Mouse (Mus musculus): ENCODE measurements around the gene Kat14. TPM values are rescaled to one million over a fixed set of nuclear protein-coding genes. Genes with fewer than 3 reads are reported as not detected.

Kat14 gene
- polyA plus RNA-seq, 1 experiment = 19.2 TPM

- no peak for TF ChIP-seq SRF (IDR thresholded peaks at IDR 0.05; ENCODE audit: control insufficient read depth, insufficient read length, low read depth)
- TF ChIP-seq USF1 (IDR thresholded peaks at IDR 0.05; ENCODE audit: low read depth) = no peak
- TF ChIP-seq CEBPB (IDR thresholded peaks at IDR 0.05; ENCODE audit: insufficient read depth, poor library complexity, severe bottlenecking) = no peak
- no peak for TF ChIP-seq E2F4 (IDR thresholded peaks at IDR 0.05; ENCODE audit: insufficient read depth)
- no peak for TF ChIP-seq TCF3 (IDR thresholded peaks at IDR 0.05; ENCODE audit: insufficient read length, low read depth)
- no peak for TF ChIP-seq POLR2AphosphoS2 (IDR thresholded peaks at IDR 0.05; ENCODE audit: insufficient read length, low read depth)
- no peak for TF ChIP-seq MYOD1 (IDR thresholded peaks at IDR 0.05; ENCODE audit: control insufficient read depth in 1 of 3, insufficient read length in 2 of 3, low read depth in 2 of 3)
- no peak for TF ChIP-seq MYOG (IDR thresholded peaks at IDR 0.05; ENCODE audit: control insufficient read depth in 1 of 3, insufficient read depth in 1 of 3, insufficient read length in 2 of 3, low read depth in 2 of 3)
- TF ChIP-seq TCF12 (IDR thresholded peaks at IDR 0.05; ENCODE audit: insufficient read depth, poor library complexity, severe bottlenecking) = no peak
- TF ChIP-seq MAX (IDR thresholded peaks at IDR 0.05; ENCODE audit: low read depth) = no peak
- TF ChIP-seq POLR2A (IDR thresholded peaks at IDR 0.05; ENCODE audit: insufficient read length, low read depth) = no peak
- no peak for TF ChIP-seq REST (IDR thresholded peaks at IDR 0.05; ENCODE audit: insufficient read depth, insufficient read length)
- Histone ChIP-seq H3K36me3 (ENCODE audit: control insufficient read depth, insufficient read depth) (no peaks in the 10 kb centered on the region), H3K4me3 (no peak overlapping the region), H3K4me2 (ENCODE audit: low read depth) (peak overlapping the region; percentile 24), H3K79me2 (ENCODE audit: control insufficient read depth, insufficient read depth) (no peaks in the 10 kb centered on the region), H3K27me3 (ENCODE audit: control insufficient read depth, insufficient read depth, insufficient read length) (peaks cover 65% of the 10 kb centered on the region), H3ac (ENCODE audit: control insufficient read depth, insufficient read length) (no peak overlapping the region)
Measured at GRCm38 (mm10) chr2:144330352-144330959, 38.3 kb upstream of the Kat14 start.

- H3ac ChIP-seq (ENCODE audit: control insufficient read depth, insufficient read length) = no peak overlapping the region
- H3K4me3 ChIP-seq = no peak overlapping the region
- TF ChIP-seq TCF3 (IDR thresholded peaks at IDR 0.05; ENCODE audit: insufficient read length, low read depth) (no peak), POLR2AphosphoS2 (IDR thresholded peaks at IDR 0.05; ENCODE audit: insufficient read length, low read depth) (no peak), MYOD1 (IDR thresholded peaks at IDR 0.05; ENCODE audit: control insufficient read depth in 1 of 3, insufficient read length in 2 of 3, low read depth in 2 of 3) (no peak), E2F4 (IDR thresholded peaks at IDR 0.05; ENCODE audit: insufficient read depth) (no peak), POLR2A (IDR thresholded peaks at IDR 0.05; ENCODE audit: insufficient read length, low read depth) (no peak), CEBPB (IDR thresholded peaks at IDR 0.05; ENCODE audit: insufficient read depth, poor library complexity, severe bottlenecking) (no peak), MYOG (IDR thresholded peaks at IDR 0.05; ENCODE audit: control insufficient read depth in 1 of 3, insufficient read depth in 1 of 3, insufficient read length in 2 of 3, low read depth in 2 of 3) (no peak), USF1 (IDR thresholded peaks at IDR 0.05; ENCODE audit: low read depth) (no peak), TCF12 (IDR thresholded peaks at IDR 0.05; ENCODE audit: insufficient read depth, poor library complexity, severe bottlenecking) (no peak), REST (IDR thresholded peaks at IDR 0.05; ENCODE audit: insufficient read depth, insufficient read length) (no peak), MAX (IDR thresholded peaks at IDR 0.05; ENCODE audit: low read depth) (no peak), SRF (IDR thresholded peaks at IDR 0.05; ENCODE audit: control insufficient read depth, insufficient read length, low read depth) (no peak)
- no peaks in the 10 kb centered on the region for H3K79me2 ChIP-seq (ENCODE audit: control insufficient read depth, insufficient read depth)
- no peaks in the 10 kb centered on the region for H3K36me3 ChIP-seq (ENCODE audit: control insufficient read depth, insufficient read depth)
- H3K4me2 ChIP-seq (ENCODE audit: low read depth) = peak overlapping the region; percentile 24
- peaks cover 65% of the 10 kb centered on the region for H3K27me3 ChIP-seq (ENCODE audit: control insufficient read depth, insufficient read depth, insufficient read length)
Measured at GRCm38 (mm10) chr2:144330960-144331371, 37.8 kb upstream of the Kat14 start.

- TF ChIP-seq TCF3 (IDR thresholded peaks at IDR 0.05; ENCODE audit: insufficient read length, low read depth) (no peak), MYOD1 (IDR thresholded peaks at IDR 0.05; ENCODE audit: control insufficient read depth in 1 of 3, insufficient read length in 2 of 3, low read depth in 2 of 3) (no peak), POLR2AphosphoS2 (IDR thresholded peaks at IDR 0.05; ENCODE audit: insufficient read length, low read depth) (no peak), TCF12 (IDR thresholded peaks at IDR 0.05; ENCODE audit: insufficient read depth, poor library complexity, severe bottlenecking) (no peak), CEBPB (IDR thresholded peaks at IDR 0.05; ENCODE audit: insufficient read depth, poor library complexity, severe bottlenecking) (no peak), MYOG (IDR thresholded peaks at IDR 0.05; ENCODE audit: control insufficient read depth in 1 of 3, insufficient read depth in 1 of 3, insufficient read length in 2 of 3, low read depth in 2 of 3) (no peak), MAX (IDR thresholded peaks at IDR 0.05; ENCODE audit: low read depth) (no peak), USF1 (IDR thresholded peaks at IDR 0.05; ENCODE audit: low read depth) (no peak), REST (IDR thresholded peaks at IDR 0.05; ENCODE audit: insufficient read depth, insufficient read length) (no peak), POLR2A (IDR thresholded peaks at IDR 0.05; ENCODE audit: insufficient read length, low read depth) (no peak), SRF (IDR thresholded peaks at IDR 0.05; ENCODE audit: control insufficient read depth, insufficient read length, low read depth) (no peak), E2F4 (IDR thresholded peaks at IDR 0.05; ENCODE audit: insufficient read depth) (no peak)
- H3K4me3 ChIP-seq = no peak within 1 kb of the TSS
- peaks cover 61% of the 10 kb centered on the region for H3K27me3 ChIP-seq (ENCODE audit: control insufficient read depth, insufficient read depth, insufficient read length)
- H3ac ChIP-seq (ENCODE audit: control insufficient read depth, insufficient read length) = no peak within 1 kb of the TSS
- no peaks in the 10 kb centered on the region for H3K79me2 ChIP-seq (ENCODE audit: control insufficient read depth, insufficient read depth)
- H3K4me2 ChIP-seq (ENCODE audit: low read depth) = peak within 1 kb of the TSS; percentile 24
- H3K36me3 ChIP-seq (ENCODE audit: control insufficient read depth, insufficient read depth) = no peaks in the 10 kb centered on the region
Measured at GRCm38 (mm10) chr2:144331401-144332302, 37.1 kb upstream of the Kat14 start, which contains the start of gene Ovol2. TSS of gene Ovol2 (minus strand) at chr2:144332146.

- Histone ChIP-seq H3K27me3 (ENCODE audit: control insufficient read depth, insufficient read depth, insufficient read length) (peaks cover 56% of the 10 kb centered on the region), H3K36me3 (ENCODE audit: control insufficient read depth, insufficient read depth) (no peaks in the 10 kb centered on the region)
Measured at GRCm38 (mm10) chr2:144332486-144332885, 36.3 kb upstream of the Kat14 start.

More at GRCm38 (mm10) chr2:144332486-144332885, 36.3 kb upstream of the Kat14 start:
- H3K79me2 ChIP-seq (ENCODE audit: control insufficient read depth, insufficient read depth) = no peaks in the 10 kb centered on the region
- H3K4me3 ChIP-seq = no peak overlapping the region
- TF ChIP-seq E2F4 (IDR thresholded peaks at IDR 0.05; ENCODE audit: insufficient read depth) = no peak
- no peak overlapping the region for H3ac ChIP-seq (ENCODE audit: control insufficient read depth, insufficient read length)
- no peak overlapping the region for H3K4me2 ChIP-seq (ENCODE audit: low read depth)

Measured in myocyte (in vitro differentiated cells).